Mouse (Mus musculus) brain, embryonic 14.5 days (tissue): Measurements from ENCODE around the gene Rxrg.

Experiments
- CTCF ChIP-seq: fragments of 200-500 bp; IDR thresholded peaks from 2 replicates; pipeline ENCODE4 v1.5.1; 2012; ENCODE audit warnings: inconsistent platforms, mild to moderate bottlenecking, moderate library complexity, borderline replicate concordance; ENCODE audit not compliant: insufficient read depth, insufficient read length; ENCODE audit errors: extremely low read depth
- POLR2A ChIP-seq: fragments of 200-500 bp; IDR thresholded peaks from 2 replicates; pipeline ENCODE4 v1.6.1; 2012; ENCODE audit warnings: mild to moderate bottlenecking, inconsistent platforms, borderline replicate concordance; ENCODE audit not compliant: poor library complexity, insufficient read depth, insufficient read length, severe bottlenecking; ENCODE audit errors: extremely low read depth

DNA sequence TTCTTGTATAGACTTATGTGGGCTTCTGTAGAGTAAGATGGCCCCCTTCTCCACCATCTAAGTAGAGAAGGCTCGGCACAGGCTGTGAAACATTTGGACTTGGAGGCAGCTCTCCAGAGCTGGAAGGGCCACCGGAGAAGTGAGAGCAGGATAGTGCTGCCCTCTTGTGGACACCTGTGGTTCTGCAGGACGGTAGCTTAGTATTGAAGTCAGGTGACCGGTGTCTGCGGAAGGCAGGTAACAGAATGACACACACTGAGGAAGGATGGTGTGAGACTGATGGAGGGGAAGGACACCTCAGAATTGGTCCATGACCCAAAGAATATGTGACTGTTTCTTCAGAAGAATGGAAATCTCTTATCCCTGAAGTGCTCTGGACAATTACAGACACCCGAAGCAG is 71.6 kb downstream of the Rxrg start:
- TF ChIP-seq CTCF (peak; percentile 86), POLR2A (no peak)
